Mouse (Mus musculus): ENCODE data around the gene Ube2f.

Gene Ube2f

GRCm38 (mm10) chr1:91297799-91298744 is 48.0 kb downstream of the Ube2f start, which contains the start of gene Scly:
TSS of gene Scly (plus strand) at chr1:91298338.
- peak; percentile 94 to 97 for DNase-seq (ENCODE audit: low spot score in 2 of 2)

- peak in 1 of 2 experiments; percentile 45 for DNase-seq (ENCODE audit: low spot score in 2 of 2)
Measured at GRCm38 (mm10) chr1:91299026-91299706, 49.1 kb downstream of the Ube2f start.

- peak; percentile 46 to 65 for DNase-seq (ENCODE audit: low spot score in 2 of 2)
Measured at GRCm38 (mm10) chr1:91299707-91300426, 49.8 kb downstream of the Ube2f start.

GRCm38 (mm10) chr1:91301206-91301920 is 51.3 kb downstream of the Ube2f start:
- DNase-seq (ENCODE audit: low spot score in 2 of 2) = no peak

GRCm38 (mm10) chr1:91302021-91302420 is 51.9 kb downstream of the Ube2f start:
- no peak for DNase-seq (ENCODE audit: low spot score in 2 of 2)

GRCm38 (mm10) chr1:91304621-91305020 is 54.5 kb downstream of the Ube2f start:
- no peak for DNase-seq (ENCODE audit: low spot score in 2 of 2)

- DNase-seq (ENCODE audit: low spot score in 2 of 2) = no peak
Measured at GRCm38 (mm10) chr1:91309366-91310085, 59.4 kb downstream of the Ube2f start.

- no peak for DNase-seq (ENCODE audit: low spot score in 2 of 2)
Measured at GRCm38 (mm10) chr1:91312273-91312672, 62.2 kb downstream of the Ube2f start.

- no peak for DNase-seq (ENCODE audit: low spot score in 2 of 2)
Measured at GRCm38 (mm10) chr1:91313251-91313650, 63.1 kb downstream of the Ube2f start.

- no peak for DNase-seq (ENCODE audit: low spot score in 2 of 2)
Measured at GRCm38 (mm10) chr1:91317656-91318055, 67.6 kb downstream of the Ube2f start.

GRCm38 (mm10) chr1:91321760-91322438 is 71.8 kb downstream of the Ube2f start, which contains the start of gene Espnl:
TSS of gene Espnl (plus strand) at chr1:91322075.
- DNase-seq (ENCODE audit: low spot score in 2 of 2) = peak in 1 of 2 experiments; percentile 43

- DNase-seq (ENCODE audit: low spot score in 2 of 2) = no peak
Measured at GRCm38 (mm10) chr1:91324646-91325045, 74.5 kb downstream of the Ube2f start.

GRCm38 (mm10) chr1:91325488-91326042 is 75.5 kb downstream of the Ube2f start:
- no peak for DNase-seq (ENCODE audit: low spot score in 2 of 2)

GRCm38 (mm10) chr1:91332102-91332501 is 82.0 kb downstream of the Ube2f start:
- no peak for DNase-seq (ENCODE audit: low spot score in 2 of 2)

- DNase-seq (ENCODE audit: low spot score in 2 of 2) = no peak
Measured at GRCm38 (mm10) chr1:91333582-91333981, 83.5 kb downstream of the Ube2f start.

GRCm38 (mm10) chr1:91337355-91337754 is 87.3 kb downstream of the Ube2f start:
- DNase-seq (ENCODE audit: low spot score in 2 of 2) = no peak
